Mouse (Mus musculus) thymus, postnatal 36 days (tissue): ENCODE results near the gene Lamc1.

Experiments
- DNase-seq, 2 experiments: peaks; one replicate each; pipeline ENCODE4 v3.0.0; 2022; ENCODE audit warnings: mixed read lengths in 2 of 2

Lamc1 gene

DNA sequence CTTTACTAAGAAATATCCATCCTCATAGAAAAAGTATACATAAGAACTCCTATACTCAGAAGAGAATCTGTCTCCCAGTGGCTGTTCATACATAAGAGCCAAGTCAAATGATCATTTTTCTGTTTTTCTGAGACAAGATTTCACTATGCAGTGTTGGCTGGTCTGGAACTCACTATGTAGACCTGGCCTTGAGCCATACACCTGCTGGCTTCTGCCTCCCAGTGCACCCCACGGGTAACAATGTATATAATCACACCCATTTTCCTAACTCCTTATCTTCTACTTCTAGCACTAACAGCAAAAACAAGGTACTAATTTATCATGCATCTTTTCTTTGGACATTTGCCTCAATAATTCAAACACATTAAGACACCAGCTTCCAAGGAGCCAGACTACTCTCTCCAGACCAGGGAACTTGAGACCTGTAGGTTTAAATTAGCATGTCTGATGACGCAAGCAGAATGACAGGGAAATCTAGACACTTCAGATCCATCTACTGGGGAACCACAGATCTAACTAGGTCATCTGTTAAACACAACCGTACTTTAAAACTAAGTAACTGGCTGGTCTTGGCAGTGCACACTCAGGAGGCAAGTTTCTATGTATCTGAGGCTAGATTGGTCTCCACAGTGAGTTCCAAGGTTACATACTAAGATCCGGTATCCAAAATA, 79.9 kb downstream of the Lamc1 start:
- no peak for DNase-seq

DNA sequence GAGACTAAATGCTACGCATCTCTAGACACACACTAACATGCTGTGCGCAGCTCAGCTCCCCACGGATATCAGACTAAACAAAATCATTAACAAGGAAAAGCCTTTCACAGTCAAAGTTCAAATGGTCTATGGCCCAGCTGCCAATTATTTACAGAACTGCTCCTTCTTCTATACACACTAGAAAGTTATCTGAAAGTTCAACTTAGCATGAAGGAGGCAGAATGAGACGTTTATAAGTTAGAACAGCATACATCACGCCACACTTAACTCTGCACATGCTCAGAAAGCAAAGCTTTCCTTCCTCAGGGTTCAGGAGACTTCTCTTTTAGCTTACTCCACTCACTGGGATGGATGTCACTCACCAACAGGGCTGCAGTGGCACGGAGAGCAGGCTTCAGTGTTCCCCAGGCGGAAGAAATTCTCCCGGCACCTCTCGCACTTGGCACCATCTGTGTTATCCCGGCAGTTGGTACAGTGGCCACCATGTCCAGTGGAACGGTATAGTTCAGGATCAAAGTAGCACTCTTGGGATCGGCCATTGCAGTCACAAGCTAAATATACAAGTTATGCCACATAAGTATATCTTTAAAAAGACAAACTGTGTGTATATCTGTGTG, 80.9 kb downstream of the Lamc1 start:
- DNase-seq, result no peak

DNA sequence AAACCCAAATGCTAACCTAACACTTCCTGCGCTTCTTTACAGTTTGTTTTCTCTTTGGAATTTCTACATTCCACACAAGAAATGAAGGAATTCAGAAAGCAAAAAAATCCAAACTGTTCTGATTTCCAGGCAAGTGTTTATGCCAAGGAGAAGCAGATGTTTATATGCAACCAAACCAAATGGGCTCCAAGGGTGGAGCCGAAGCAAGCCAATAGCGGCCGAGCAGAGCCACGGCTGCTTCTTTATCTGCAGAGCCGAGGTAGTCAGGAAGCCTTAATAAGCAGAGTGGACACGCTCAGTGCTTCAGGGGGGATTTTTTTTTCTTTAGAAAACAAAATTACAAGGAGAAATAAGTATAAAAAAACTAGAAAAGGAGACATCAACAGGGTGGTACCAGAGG, 91.2 kb downstream of the Lamc1 start:
- DNase-seq, result no peak

GRCm38 (mm10) chr1:153235576-153235975, 97.0 kb downstream of the Lamc1 start:
- DNase-seq, result no peak

GRCm38 (mm10) chr1:153231681-153232080, 100.9 kb downstream of the Lamc1 start:
- DNase-seq, result no peak

- no peak for DNase-seq
Measured at GRCm38 (mm10) chr1:153227916-153228315, 104.7 kb downstream of the Lamc1 start.

DNA sequence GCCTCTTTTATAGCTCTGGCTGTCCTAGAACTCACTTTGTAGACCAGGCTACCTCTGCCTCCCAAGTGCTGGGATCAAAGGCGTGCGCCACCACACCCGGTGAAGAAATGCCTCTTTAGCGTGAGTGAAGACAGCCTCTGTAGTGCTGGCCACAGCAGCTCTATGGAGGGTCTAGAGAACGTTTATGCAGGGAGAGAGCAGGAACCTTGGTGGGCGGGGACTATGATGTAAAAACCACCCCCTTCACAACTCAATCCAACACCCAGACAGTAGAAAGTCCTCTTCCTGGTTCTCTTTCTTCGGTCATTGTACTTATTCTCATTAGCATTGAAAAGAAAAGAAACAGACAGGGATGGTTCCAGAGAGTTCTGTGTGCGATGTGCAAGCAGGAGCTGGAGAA, 105.5 kb downstream of the Lamc1 start:
- no peak for DNase-seq

DNA sequence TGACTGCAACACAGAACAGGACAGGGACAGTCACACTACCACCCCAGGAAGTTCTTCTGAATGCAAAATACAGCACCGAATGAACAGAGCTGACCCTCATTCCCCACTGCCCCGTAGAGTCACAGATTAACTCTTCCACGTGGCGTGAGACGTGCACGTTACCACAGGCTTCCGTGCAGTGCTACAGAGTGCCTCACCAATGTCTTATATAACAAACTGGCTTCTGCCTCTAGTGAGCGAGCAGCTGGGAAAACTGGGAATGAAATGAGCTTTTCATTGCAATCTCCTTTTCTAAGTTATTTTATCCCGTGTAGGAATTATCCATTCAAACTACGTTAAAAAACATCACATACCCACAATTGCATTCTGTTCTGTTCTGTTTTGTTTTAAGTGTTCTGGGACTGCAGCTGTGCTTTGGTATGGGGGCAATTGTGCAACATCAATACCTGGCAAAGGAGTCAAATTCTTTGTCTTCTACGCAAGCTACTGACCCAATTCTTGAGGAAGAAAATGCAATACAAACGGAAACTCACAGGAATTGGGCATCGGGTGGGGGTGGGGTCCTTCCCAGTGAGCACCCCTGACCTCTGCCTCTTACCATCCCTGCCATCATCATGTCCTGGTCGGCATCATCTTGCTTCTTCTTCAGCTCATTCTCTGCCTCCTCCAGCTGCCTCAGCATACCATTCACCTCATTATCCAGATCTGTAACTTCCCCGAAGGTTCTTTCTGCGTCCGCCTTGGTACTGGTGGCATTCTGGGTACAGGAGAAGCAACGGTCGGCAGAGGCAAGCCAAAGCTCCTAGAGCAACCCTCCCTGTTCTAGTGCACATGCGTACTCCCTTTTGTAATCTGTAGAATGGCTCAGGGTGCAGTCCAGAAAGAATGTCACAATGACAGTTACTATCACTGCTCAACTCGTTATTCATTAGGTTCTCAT, 106.5 kb downstream of the Lamc1 start:
- no peak for DNase-seq

- no peak for DNase-seq
Measured at GRCm38 (mm10) chr1:153224331-153224730, 108.3 kb downstream of the Lamc1 start.

GRCm38 (mm10) chr1:153219376-153219775, 113.2 kb downstream of the Lamc1 start:
- DNase-seq, result no peak

DNA sequence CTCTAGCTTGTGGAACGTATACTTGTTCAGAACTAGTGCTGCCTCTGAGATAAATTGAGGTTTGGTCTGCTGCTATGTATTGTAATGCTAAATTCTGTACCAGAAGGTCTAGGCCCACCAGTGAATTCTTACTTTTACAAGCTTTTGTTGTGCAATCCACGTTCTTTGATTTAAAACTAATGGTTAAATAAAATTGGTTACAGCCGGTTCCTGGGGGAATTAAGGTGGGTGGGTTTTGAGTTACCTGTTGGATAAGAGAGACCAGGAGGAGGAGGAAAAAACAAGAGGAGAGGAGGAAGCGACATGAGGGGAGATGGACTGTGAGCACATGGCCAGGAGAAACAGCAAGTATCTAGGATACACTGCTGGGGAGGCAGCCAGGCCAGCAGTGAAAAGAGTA, 116.1 kb downstream of the Lamc1 start:
- DNase-seq, result no peak

DNA sequence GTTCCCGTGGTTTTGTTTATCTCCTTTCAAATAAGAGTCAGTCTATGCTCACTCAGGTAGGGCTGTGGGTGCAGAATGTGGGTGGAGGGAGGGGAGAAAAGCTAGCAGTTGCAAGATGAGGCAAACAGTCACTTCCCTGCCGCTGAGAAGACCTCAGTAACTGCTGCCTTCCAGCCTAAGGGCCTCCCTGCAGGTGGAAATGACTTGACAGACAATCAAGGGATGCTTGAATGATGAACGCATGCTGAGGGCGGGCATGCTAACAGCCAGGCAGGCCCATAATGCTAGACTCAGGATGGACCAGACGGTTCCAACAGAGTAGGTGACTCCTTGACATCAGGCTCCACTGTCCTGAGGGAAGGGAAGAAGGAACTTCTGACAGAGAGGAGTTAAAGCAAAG, 116.9 kb downstream of the Lamc1 start:
- peak; percentile 29 to 62 for DNase-seq

DNA sequence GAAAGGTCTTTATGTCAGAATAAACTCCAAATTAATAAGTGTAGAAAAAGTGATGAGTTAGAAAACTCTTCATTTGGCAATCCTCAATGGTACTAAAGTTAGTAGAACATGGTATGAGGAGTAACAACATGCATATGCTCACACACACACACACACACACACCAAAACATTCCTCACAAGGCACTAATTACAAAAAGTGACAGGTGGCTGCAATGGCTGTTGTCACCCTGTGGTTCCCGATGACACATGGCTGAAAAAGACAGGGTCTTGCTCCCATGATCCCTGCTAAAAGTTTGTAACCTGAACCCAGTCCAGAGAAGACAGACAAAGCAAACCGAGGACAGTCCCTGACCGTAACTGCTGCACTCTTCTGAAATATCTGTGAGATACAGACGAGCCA, 121.6 kb downstream of the Lamc1 start:
- DNase-seq, result no peak

DNA sequence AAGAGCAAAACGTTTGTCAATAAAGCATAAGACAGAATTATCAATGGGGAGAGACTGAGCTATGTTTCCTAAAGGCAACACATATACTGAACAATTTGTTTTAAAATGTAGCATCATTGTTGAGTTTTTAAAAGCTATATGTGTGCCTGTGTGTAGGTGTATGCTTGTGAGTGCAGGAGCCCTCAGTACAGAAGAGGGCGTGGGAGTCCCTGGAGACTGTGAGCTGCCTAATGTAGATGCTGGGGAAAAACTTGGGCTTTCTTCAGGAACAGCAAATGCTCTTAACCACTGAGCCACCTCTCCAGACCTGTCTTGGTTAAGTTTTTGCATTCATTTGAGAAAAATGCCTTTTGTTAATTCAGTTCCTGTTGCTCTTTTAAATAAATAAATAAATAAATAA, 122.4 kb downstream of the Lamc1 start:
- DNase-seq, result no peak

GRCm38 (mm10) chr1:153202195-153202594, 130.4 kb downstream of the Lamc1 start:
- DNase-seq, result no peak

DNA sequence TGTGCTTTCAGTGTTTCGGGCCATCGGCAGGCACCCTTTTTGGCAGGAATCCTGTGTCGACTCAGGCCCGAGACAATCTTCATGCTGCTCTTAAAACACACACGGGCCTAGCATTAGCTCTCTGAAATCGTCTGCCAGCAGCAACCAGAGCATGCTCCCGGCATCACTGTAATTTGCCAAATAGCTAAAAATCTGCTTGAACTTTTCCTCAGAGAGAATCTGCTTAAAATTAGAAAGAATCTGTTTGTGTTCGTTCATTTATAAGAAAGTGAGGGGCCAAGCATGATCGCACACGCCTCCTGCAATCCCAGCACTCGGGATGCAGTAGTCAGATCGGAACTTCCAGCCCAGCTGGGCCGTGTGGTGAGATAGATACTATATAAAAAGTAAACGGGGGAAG, 131.1 kb downstream of the Lamc1 start:
- DNase-seq, result no peak

- no peak for DNase-seq
Measured at GRCm38 (mm10) chr1:153197316-153197850, 135.2 kb downstream of the Lamc1 start.

- no peak for DNase-seq
Measured at GRCm38 (mm10) chr1:153192945-153193344, 139.6 kb downstream of the Lamc1 start.

DNA sequence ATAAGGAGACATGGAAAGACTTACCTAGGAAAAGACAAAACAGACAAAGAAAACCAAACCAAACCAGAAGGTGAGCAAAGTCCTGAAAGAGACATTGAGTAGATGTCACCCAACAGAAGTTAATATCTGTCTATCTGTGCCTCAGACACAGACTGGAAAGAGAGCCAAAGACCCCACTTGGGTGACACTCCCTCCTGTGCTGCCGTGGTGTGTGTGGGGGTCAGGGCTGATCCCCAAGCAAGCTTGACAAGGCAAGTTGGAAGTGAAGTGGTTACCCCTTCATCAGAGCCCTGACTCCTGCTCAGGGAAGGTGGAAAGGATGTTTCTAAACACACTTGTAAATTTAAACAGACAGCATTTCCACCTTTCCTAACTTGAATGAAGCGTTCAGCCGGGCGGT, 140.2 kb downstream of the Lamc1 start:
- no peak for DNase-seq

DNA sequence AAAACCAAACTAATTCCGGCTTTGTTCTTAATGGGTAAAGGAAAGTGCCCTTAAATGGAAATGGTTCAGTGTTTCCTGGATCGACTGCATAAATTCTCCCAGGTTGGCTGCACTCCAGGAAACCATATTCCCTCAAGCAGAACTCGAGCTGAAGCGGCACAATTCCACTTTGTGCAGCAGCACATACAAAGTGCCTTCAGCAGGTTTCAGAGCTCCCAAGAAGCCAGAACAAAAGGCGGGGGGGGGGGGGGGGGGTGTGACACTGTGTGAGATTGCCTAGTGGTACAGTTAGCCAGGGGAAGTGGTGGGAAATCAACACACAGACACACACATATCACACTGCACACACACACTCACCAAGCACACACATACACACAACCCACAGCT, 140.7 kb downstream of the Lamc1 start:
- no peak for DNase-seq

GRCm38 (mm10) chr1:153191237-153191942, 141.2 kb downstream of the Lamc1 start:
- DNase-seq, result no peak

GRCm38 (mm10) chr1:153188081-153188480, 144.5 kb downstream of the Lamc1 start:
- DNase-seq, result no peak
